Mouse (Mus musculus) stomach, embryonic 14.5 days (tissue): ENCODE results near the gene Gm17402. TPM values are rescaled to one million over a fixed set of nuclear protein-coding genes. Genes with fewer than 3 reads are reported as not detected.

ENCODE experiments used
- ATAC-seq: fragments of 200-750 bp; cut with Nextera tagmentation; 2 replicates; pipeline ENCODE4 v1.8.0; 2017; ENCODE audit warnings: low read depth, moderate TSS enrichment; ENCODE audit not compliant: insufficient number of reproducible peaks, insufficient read depth, low FRiP score
- H3K27ac ChIP-seq: fragments of 300-500 bp; sonication (generic); 2 replicates; pipeline ENCODE4 v1.5.1; 2014; ENCODE audit warnings: mild to moderate bottlenecking, low read length, moderate library complexity, mixed read lengths
- H3K27me3 ChIP-seq: fragments of 300-500 bp; sonication (generic); 2 replicates; pipeline ENCODE4 v1.6.1; 2014; ENCODE audit warnings: low read length, control low read depth, mixed read lengths; ENCODE audit not compliant: control insufficient read depth, insufficient read depth
- H3K36me3 ChIP-seq: fragments of 300-500 bp; sonication (generic); 2 replicates; pipeline ENCODE4 v1.6.1; 2014; ENCODE audit warnings: mild to moderate bottlenecking, control low read depth, low read length, moderate library complexity, mixed read lengths; ENCODE audit not compliant: control insufficient read depth, insufficient read depth
- H3K4me1 ChIP-seq: fragments of 300-500 bp; sonication (generic); 2 replicates; pipeline ENCODE4 v1.6.1; 2014; ENCODE audit warnings: low read length, control low read depth, mixed read lengths; ENCODE audit not compliant: control insufficient read depth, insufficient read depth
- H3K4me2 ChIP-seq: fragments of 300-500 bp; sonication (generic); replicated peaks from 2 replicates; pipeline ENCODE4 v1.6.1; 2014; ENCODE audit warnings: low read depth, low read length, control low read depth
- H3K4me3 ChIP-seq: fragments of 300-500 bp; sonication (generic); 2 replicates; pipeline ENCODE4 v1.5.1; 2014; ENCODE audit warnings: low read depth, low read length, control low read depth
- H3K9ac ChIP-seq: fragments of 300-500 bp; sonication (generic); replicated peaks from 2 replicates; pipeline ENCODE4 v1.6.1; 2014; ENCODE audit warnings: low read depth, mild to moderate bottlenecking, control low read depth, low read length, moderate library complexity, mixed read lengths
- H3K9me3 ChIP-seq: fragments of 300-500 bp; sonication (generic); 2 replicates; pipeline ENCODE4 v1.6.1; 2016; ENCODE audit warnings: low read depth, low read length, control low read depth; ENCODE audit not compliant: control insufficient read depth
- WGBS: fragments of 180-500 bp; shearing (Covaris S2); extraction: QIAGEN DNeasy Blood & Tissue Kit; methylation state at CpG from one replicate; pipeline ENCODE4 v1.1.7; 2014; 5-methylcytosine and 5-hydroxymethylcytosine counted together
- polyA plus RNA-seq: library from polyadenylated mRNA; unstranded; fragments of >200 nt; fragmentation: Nextera tagmentation; extraction: Ambion mirVana; gene quantifications from 2 replicates; pipeline ENCODE4 v1.2.1, GENCODE M21; 2014

Gene Gm17402
- polyA plus RNA-seq, 1 experiment from 2014 or later: not detected

DNA sequence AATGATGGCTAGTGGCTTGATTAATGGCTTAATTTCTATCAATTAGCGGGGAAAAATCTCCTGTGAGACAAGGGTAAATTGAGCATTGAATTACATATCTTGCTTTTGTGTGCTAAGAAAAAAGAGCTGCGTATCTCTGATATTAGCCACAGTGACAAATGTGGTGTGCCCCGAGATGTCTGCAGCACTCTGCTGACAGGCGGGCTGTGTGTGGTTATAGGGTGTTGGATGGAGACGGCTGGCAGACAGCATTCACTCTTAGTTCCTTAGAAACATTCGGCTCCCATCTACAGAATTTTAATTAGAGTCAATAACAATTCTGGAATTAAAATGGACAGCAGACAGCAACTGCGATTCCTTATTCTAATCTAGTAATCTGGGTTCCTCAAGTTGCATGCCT, 34.0 kb downstream of the Gm17402 start:
- Histone ChIP-seq H3K36me3 (no peaks in the 10 kb centered on the region), H3K9me3 (no peaks in the 10 kb centered on the region), H3K9ac (no peak overlapping the region), H3K4me3 (no peak overlapping the region), H3K27ac (no peak overlapping the region), H3K27me3 (no peaks in the 10 kb centered on the region), H3K4me2 (no peak overlapping the region), H3K4me1 (no peaks in the 10 kb centered on the region)
- WGBS: 69% methylated on average over 7 of the region's 7 CpGs
- ATAC-seq: no peak

DNA sequence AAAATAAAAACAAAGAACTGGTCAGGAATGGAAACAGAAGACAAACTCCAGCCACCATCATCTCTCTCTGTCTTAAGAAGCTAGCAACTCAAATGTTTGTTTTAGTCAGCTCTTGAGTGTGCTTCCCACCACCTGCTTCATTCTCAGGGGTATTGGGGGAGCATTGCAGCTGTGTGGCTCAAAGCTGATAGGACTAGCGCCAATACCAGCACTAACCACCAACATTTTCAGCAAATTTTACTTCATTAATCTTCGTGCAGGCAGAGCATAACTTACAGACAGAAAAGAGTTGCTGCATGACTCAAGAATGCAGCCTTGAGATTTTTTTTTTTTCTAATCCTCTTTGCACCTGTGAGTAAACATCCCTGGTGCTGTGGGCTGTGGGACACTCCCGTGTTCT, 35.4 kb downstream of the Gm17402 start:
- WGBS: 41% methylated on average over 3 of the region's 3 CpGs
- no peak for ATAC-seq
- H3K9ac ChIP-seq: no peak overlapping the region

DNA sequence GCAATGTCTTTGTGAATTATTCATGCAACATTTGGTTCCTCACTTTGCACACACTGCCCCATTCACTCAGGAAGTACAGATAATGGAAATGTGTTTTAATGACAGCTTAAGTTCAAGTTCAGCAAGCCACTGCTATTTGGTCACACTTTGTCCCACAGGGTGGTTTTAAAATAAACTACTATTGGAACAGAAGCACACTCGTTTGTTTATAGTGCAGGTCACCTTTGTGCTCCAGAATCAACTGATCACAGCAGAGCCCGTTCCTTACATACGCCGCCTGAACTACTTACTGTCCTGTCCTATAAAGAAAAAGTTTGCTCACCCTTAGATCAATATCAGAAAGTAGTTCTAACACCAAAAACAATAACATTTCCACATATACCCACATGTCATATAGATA, 52.5 kb downstream of the Gm17402 start:
- no peaks in the 10 kb centered on the region for H3K4me1 ChIP-seq
- no peaks in the 10 kb centered on the region for H3K36me3 ChIP-seq
- H3K9ac ChIP-seq: no peak overlapping the region
- H3K4me3 ChIP-seq: no peak overlapping the region
- H3K27ac ChIP-seq: no peak overlapping the region
- no peak overlapping the region for H3K4me2 ChIP-seq
- H3K27me3 ChIP-seq: no peaks in the 10 kb centered on the region
- H3K9me3 ChIP-seq: no peaks in the 10 kb centered on the region
- WGBS: 72% methylated on average over 4 of the region's 4 CpGs
- no peak for ATAC-seq

More for the DNA sequence above, 35.4 kb downstream of the Gm17402 start:
- H3K4me3 ChIP-seq: no peak overlapping the region
- no peaks in the 10 kb centered on the region for H3K27me3 ChIP-seq
- H3K9me3 ChIP-seq: no peaks in the 10 kb centered on the region
- H3K36me3 ChIP-seq: no peaks in the 10 kb centered on the region
- H3K27ac ChIP-seq: no peak overlapping the region
- H3K4me1 ChIP-seq: no peaks in the 10 kb centered on the region
- no peak overlapping the region for H3K4me2 ChIP-seq

Other genes starting within 250 kb of the Gm17402 start
- 12.9 and 13.2 TPM in 2 replicates for gene Mlf1, start 1.1 kb downstream of the Gm17402 start, polyA plus RNA-seq
- 40.2 and 40.6 TPM in 2 replicates for gene Gfm1, start 54.9 kb upstream of the Gm17402 start, polyA plus RNA-seq
- gene Lxn, start 88.8 kb upstream of the Gm17402 start, polyA plus RNA-seq: 103 and 107 TPM in 2 replicates
- gene Rarres1, start 140.4 kb upstream of the Gm17402 start, polyA plus RNA-seq: 2.0 TPM in 2 replicates
- 48.8 and 53.5 TPM in 2 replicates for gene Mfsd1, start 207.6 kb upstream of the Gm17402 start, polyA plus RNA-seq